Mouse (Mus musculus) heart, embryonic 13.5 days (tissue): Measurements from ENCODE around the gene Psen2. TPM values are rescaled to one million over a fixed set of nuclear protein-coding genes. Genes with fewer than 3 reads are reported as not detected.

ENCODE experiments used
- ATAC-seq: fragments of 200-750 bp; cut with Nextera tagmentation; 2 replicates; pipeline ENCODE4 v1.8.0; 2017; ENCODE audit warnings: moderate TSS enrichment; ENCODE audit not compliant: insufficient number of reproducible peaks, low FRiP score, low TSS enrichment; ENCODE audit errors: extremely low read depth
- H3K27ac ChIP-seq: fragments of 300-500 bp; sonication (generic); replicated peaks from 2 replicates; pipeline ENCODE4 v1.5.1; 2015; ENCODE audit warnings: moderate library complexity, mild to moderate bottlenecking, inconsistent platforms
- H3K27me3 ChIP-seq: fragments of 300-500 bp; sonication (generic); replicated peaks from 2 replicates; pipeline ENCODE4 v1.6.1; 2015; ENCODE audit warnings: mild to moderate bottlenecking, inconsistent platforms
- H3K36me3 ChIP-seq: fragments of 300-500 bp; sonication (generic); 2 replicates; pipeline ENCODE4 v1.6.1; 2015; ENCODE audit warnings: mild to moderate bottlenecking, inconsistent platforms
- H3K4me1 ChIP-seq: fragments of 300-500 bp; sonication (generic); 2 replicates; pipeline ENCODE4 v1.6.1; 2015; ENCODE audit warnings: inconsistent platforms
- H3K4me2 ChIP-seq: fragments of 300-500 bp; sonication (generic); 2 replicates; pipeline ENCODE4 v1.6.1; 2015; ENCODE audit warnings: inconsistent platforms, mild to moderate bottlenecking, moderate library complexity
- H3K4me3 ChIP-seq: fragments of 300-500 bp; sonication (generic); 2 replicates; pipeline ENCODE4 v1.5.1; 2015; ENCODE audit warnings: moderate library complexity, mild to moderate bottlenecking, inconsistent platforms
- H3K9ac ChIP-seq: fragments of 300-500 bp; sonication (generic); 2 replicates; pipeline ENCODE4 v1.6.1; 2015; ENCODE audit warnings: inconsistent platforms, mild to moderate bottlenecking, moderate library complexity
- H3K9me3 ChIP-seq: fragments of 300-500 bp; sonication (generic); 2 replicates; pipeline ENCODE4 v1.6.1; 2016; ENCODE audit warnings: inconsistent platforms
- WGBS: fragments of 180-500 bp; shearing (Covaris S2); methylation state at CpG from one replicate; pipeline ENCODE4 v1.1.7; 2015; ENCODE audit warnings: mixed read lengths; 5-methylcytosine and 5-hydroxymethylcytosine counted together
- polyA plus RNA-seq: library from polyadenylated mRNA; unstranded; fragments of >200 nt; fragmentation: Nextera tagmentation; extraction: Ambion mirVana; gene quantifications from 2 replicates; pipeline ENCODE4 v1.2.1, GENCODE M21; 2015

The Psen2 gene
- polyA plus RNA-seq, 1 experiment from 2014 or later = 15.8 TPM

DNA sequence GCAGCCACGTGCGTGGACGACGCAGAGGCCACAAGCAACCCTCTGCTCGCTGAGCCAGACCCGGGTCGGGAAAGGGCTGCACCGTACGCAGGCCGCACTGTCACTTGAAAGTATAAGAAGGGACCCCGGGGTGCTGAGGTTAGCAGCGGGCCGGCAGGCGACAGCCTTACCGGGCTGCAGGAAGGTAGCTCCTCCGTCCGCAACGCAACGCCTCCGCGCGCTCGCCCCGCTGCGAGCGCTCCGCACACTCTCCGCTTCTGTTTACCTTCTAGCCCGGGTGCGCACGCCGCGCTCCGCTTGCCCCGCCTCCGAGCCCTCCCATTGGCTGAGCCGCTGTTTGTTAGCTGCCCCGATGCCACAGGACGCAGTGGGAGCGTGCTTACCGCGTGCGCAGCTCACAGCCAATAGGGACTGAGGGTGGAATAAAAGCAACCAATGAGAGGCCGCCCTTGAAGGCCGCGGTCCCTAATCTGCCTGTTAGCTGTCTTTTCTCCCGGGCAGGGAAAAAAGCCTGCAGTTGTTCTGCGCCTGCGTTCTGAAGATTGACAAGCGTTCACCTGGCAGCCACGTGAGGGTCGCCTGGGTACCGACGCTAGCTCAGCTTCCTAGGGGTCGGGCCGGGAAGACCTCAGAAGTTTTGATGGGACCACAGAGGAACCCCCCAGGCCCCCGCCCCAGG lies 67.4 kb downstream of the Psen2 start:
- peak overlapping the region; percentile 86 for H3K4me3 ChIP-seq
- H3K4me1 ChIP-seq = peaks cover 44% of the 10 kb centered on the region
- peak overlapping the region; percentile 98 for H3K4me2 ChIP-seq
- peak overlapping the region; percentile 82 for H3K9ac ChIP-seq
- H3K27me3 ChIP-seq = peaks cover 11% of the 10 kb centered on the region
- H3K9me3 ChIP-seq = no peaks in the 10 kb centered on the region
- WGBS = under 1% methylated on average over 57 of the region's 57 CpGs
- peak overlapping the region; percentile 81 for H3K27ac ChIP-seq
- H3K36me3 ChIP-seq = no peaks in the 10 kb centered on the region
- ATAC-seq = peak; percentile 99

DNA sequence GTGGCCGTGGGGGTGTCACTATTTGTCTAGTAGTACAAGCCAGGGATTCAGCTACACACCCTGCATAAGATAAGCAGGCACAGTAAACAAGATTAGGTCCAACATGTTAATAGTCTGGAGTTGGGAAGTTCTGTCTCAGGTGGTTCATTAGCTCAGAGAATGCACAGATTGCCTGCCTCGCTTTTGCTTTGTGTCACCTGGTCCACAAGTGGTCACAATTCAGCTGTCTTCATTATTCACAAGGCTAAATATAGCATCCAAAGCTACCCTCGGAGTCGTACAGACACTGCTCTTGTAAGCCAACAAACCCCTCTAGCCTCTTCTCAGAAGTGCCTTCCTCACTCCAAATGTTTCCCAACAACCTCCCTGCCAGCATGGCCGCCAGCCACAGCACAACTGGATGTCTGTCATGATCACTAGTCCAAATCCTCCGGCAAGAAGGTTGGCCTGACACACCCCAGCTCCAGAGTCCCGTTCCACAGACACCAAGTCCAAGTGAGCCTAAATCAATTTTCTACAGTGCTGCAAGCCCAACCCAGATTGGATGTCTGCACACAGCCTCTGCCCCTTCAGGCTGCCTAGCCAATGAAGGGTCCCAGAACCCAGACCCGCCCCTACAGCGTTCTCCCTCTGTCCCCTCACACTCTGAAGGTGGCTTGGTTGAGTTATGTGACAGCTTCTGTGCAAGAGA lies 68.3 kb downstream of the Psen2 start:
- Histone ChIP-seq H3K9me3 (no peaks in the 10 kb centered on the region), H3K36me3 (no peaks in the 10 kb centered on the region), H3K27ac (peak overlapping the region; percentile 81), H3K4me3 (peak overlapping the region; percentile 86), H3K4me2 (peak overlapping the region; percentile 98), H3K27me3 (peaks cover 11% of the 10 kb centered on the region), H3K9ac (peak overlapping the region; percentile 82), H3K4me1 (peaks cover 50% of the 10 kb centered on the region)
- no peak; the same call in 1 of the 2 replicates for ATAC-seq
- WGBS = 17% methylated on average over 9 of the region's 9 CpGs

DNA sequence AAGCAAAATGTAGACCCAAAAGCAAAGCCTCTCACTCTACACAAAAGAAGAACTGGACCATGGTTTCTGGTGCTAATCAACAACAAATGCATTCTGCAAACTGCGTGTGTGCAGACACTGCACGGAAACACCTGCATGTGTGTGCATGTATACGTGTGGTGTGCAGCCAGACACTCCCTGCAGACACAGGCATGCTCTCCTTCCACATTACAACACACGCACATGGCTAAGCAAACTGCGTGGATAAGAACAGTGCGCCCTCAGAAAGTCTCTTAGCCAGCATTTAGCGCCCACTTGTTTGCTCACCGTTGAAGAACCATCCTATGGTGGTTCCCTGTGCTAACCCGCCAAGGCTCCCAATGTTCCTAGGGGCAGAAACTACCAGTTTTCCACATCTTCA lies 69.2 kb downstream of the Psen2 start:
- peaks cover 11% of the 10 kb centered on the region for H3K27me3 ChIP-seq
- H3K9me3 ChIP-seq = no peaks in the 10 kb centered on the region
- H3K4me1 ChIP-seq = peaks cover 52% of the 10 kb centered on the region
- WGBS = 79% methylated on average over 9 of the region's 9 CpGs
- H3K4me3 ChIP-seq = peak overlapping the region; percentile 86
- H3K36me3 ChIP-seq = no peaks in the 10 kb centered on the region
- H3K4me2 ChIP-seq = peak overlapping the region; percentile 98
- peak overlapping the region; percentile 82 for H3K9ac ChIP-seq
- peak overlapping the region; percentile 81 for H3K27ac ChIP-seq
- ATAC-seq = no peak

DNA sequence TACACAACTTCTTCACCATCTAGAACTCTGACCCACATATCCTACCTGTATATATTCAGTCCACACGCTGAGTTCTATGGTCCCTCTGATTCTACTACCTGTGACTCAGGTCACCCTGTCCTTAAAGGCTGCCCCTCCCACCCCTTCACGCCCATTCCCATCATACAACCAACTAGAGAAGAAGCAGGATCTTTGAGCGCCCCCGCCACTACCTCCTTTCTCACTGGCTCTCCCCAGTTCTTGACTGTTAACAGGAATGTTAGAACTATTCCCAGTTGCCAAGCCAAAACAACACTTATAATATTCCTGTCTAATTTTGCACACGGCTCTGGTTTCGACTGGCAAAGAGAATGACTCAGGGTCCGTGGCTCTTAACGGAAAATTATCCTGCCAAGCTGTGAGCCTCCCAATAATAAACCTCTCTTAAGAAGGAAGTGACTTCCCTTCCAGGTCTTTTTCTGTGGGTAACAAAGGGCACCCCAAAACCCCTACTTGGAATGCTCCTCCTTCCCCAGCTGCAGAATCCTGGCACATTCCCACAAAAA lies 69.8 kb downstream of the Psen2 start:
- 68% methylated on average over 8 of the region's 8 CpGs for WGBS
- Histone ChIP-seq H3K27me3 (peaks cover 11% of the 10 kb centered on the region), H3K9me3 (no peaks in the 10 kb centered on the region), H3K36me3 (no peaks in the 10 kb centered on the region), H3K4me2 (0 out of 2 replicates have a peak overlapping the region, but pooled peaks have one; percentile 98), H3K27ac (no peak overlapping the region), H3K4me3 (no peak overlapping the region), H3K9ac (peak overlapping the region; percentile 12; the same call in 1 of the 2 replicates), H3K4me1 (peaks cover 56% of the 10 kb centered on the region)
- ATAC-seq = no peak

DNA sequence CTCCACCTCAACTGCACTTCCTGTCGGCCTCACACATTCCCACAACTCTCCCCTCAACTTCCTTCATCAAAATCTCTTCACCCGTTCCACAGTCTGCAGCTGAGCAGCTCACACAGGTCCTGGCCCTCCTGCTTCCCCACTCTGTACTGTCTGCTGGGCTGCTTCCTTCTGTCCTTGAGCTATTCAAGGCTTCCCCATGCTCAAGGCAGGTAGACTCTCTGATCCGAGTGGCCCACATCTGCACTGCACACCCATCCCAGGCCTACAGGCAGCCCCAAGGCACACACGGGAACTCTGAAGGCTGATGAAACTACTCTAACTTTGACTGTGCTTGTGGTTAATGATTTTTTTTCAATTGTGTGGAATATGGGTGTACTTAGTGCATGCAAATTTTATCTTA lies 70.4 kb downstream of the Psen2 start:
- Histone ChIP-seq H3K4me3 (no peak overlapping the region), H3K9ac (0 out of 2 replicates have a peak overlapping the region, but pooled peaks have one; percentile 42), H3K4me1 (peaks cover 57% of the 10 kb centered on the region), H3K27me3 (peaks cover 8% of the 10 kb centered on the region), H3K4me2 (no peak overlapping the region), H3K9me3 (no peaks in the 10 kb centered on the region), H3K36me3 (no peaks in the 10 kb centered on the region), H3K27ac (no peak overlapping the region)
- ATAC-seq = no peak
- 55% methylated on average over 4 of the region's 4 CpGs for WGBS

DNA sequence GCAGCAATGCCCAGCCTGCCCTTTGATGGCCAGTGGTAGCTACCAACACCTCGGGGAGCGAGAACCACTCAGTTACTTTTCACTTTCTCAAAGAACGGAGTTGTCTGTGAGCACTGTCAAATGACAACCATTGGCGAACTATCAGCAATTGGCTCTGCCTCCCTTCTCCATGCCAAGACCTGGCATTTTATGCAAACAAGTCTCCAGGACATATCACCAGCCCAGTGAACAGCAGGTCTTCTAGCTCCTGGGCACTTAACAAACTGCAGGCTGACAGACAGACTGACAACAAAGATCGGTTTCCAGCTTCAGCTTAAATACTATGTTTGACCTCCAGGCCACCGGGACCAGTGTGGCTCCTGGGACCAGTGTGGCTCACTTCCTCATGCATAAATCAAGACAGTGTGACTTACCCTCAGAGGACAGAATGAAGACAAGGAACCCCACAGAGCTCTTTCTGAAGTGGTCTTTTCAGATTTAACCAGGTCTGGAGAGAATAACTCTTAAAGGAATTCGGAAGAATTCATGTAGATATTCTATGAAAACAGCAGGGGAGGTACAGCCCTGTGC lies 71.5 kb downstream of the Psen2 start:
- Histone ChIP-seq H3K4me2 (no peak overlapping the region), H3K9ac (no peak overlapping the region), H3K9me3 (no peaks in the 10 kb centered on the region), H3K27me3 (peaks cover 8% of the 10 kb centered on the region), H3K4me1 (peaks cover 68% of the 10 kb centered on the region), H3K36me3 (no peaks in the 10 kb centered on the region), H3K4me3 (no peak overlapping the region), H3K27ac (no peak overlapping the region)
- 67% methylated on average over 7 of the region's 7 CpGs for WGBS
- no peak for ATAC-seq

DNA sequence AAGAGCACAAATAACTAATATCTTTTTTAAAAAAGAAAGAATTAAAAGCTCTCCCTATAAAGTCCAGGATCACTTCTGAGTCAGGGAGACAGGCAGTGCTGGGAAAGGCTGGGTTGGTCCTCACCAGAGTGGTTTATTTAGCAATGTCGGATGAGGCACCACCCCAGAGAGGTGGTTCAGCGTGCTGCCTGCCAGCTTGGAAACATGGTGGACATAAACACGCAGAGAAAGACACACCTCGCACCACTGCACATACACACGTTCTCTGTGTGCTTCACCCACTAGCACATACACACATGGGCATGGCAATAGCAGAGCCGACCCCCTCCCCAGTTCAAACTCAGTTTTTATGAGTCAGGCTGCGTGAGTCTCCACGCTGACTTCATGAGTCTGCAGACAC lies 72.1 kb downstream of the Psen2 start:
- no peak for ATAC-seq
- no peaks in the 10 kb centered on the region for H3K9me3 ChIP-seq
- H3K27me3 ChIP-seq = peaks cover 8% of the 10 kb centered on the region
- H3K4me2 ChIP-seq = no peak overlapping the region
- H3K36me3 ChIP-seq = no peaks in the 10 kb centered on the region
- WGBS = 73% methylated on average over 8 of the region's 8 CpGs
- H3K9ac ChIP-seq = no peak overlapping the region
- H3K4me1 ChIP-seq = peaks cover 70% of the 10 kb centered on the region
- H3K27ac ChIP-seq = no peak overlapping the region
- H3K4me3 ChIP-seq = no peak overlapping the region

DNA sequence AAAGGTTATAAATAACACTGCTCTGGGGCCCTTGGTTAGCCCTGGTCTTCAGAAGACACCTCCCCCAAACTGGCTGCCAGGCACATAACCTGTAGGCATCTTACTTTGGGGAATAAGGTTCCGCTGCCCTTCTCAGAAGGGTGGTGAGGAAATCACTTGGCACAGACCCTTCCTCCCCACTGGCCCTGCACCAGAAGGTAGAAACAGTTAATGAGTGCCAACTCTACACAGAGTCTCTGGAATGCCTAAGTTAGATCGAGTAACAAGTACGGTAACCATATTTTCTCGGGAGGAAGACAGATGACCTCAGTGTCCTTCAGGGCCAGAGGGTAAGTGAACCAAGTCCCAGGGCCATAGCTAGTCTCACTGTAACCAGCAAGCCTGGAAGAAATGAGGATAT lies 74.3 kb downstream of the Psen2 start:
- H3K27me3 ChIP-seq = peaks cover 5% of the 10 kb centered on the region; the same call in 1 of the 2 replicates
- no peaks in the 10 kb centered on the region for H3K9me3 ChIP-seq
- H3K27ac ChIP-seq = no peak overlapping the region
- no peak overlapping the region for H3K4me2 ChIP-seq
- no peak overlapping the region for H3K9ac ChIP-seq
- no peak overlapping the region for H3K4me3 ChIP-seq
- no peak for ATAC-seq
- peaks cover 72% of the 10 kb centered on the region for H3K4me1 ChIP-seq
- WGBS = 77% methylated on average over 4 of the region's 4 CpGs
- no peaks in the 10 kb centered on the region for H3K36me3 ChIP-seq

DNA sequence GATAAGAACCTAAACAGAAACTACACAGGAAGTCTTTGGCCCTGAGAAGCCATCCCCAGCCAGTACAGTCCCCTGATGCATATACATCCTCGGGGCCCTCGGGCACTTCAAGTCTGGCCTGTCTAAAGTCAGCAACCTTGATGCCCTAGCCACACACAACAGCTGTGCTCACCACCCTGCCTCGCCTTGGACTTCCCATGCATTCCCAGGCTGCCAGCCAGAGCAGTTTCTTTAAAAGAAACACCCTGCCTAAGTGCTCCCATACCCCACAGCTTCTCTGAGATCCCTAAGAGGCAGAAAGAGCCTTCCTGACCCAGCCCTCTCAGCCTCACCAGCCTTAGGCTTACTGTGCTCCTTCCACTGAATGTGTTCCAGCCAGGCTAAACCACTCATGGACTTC lies 76.9 kb downstream of the Psen2 start:
- H3K36me3 ChIP-seq = no peaks in the 10 kb centered on the region
- H3K27ac ChIP-seq = peak overlapping the region; percentile 77
- H3K4me2 ChIP-seq = no peak overlapping the region
- no peak overlapping the region for H3K4me3 ChIP-seq
- H3K27me3 ChIP-seq = no peaks in the 10 kb centered on the region
- ATAC-seq = no peak
- peaks cover 57% of the 10 kb centered on the region for H3K4me1 ChIP-seq
- 67% methylated on average over 3 of the region's 3 CpGs for WGBS
- 0 out of 2 replicates have a peak overlapping the region, but pooled peaks have one; percentile 19 for H3K9ac ChIP-seq
- H3K9me3 ChIP-seq = no peaks in the 10 kb centered on the region

DNA sequence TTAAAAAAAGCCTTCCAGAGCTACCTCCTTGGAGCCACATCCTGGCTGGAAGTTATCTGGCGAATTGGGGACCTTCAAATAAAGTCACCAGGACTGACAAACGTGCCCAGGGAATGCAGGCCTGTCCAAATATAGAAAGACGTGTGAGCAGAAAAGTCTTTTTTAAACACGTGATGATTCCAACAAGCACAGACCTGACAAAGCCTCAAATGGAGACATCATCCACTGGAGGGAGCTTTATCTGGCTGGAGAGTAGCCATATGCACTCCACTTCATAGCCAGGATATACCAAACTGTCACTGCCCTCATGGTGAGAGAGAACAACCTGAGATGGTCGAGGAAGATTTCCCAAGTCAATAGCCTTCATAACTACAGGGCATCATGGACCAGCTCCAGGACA lies 77.4 kb downstream of the Psen2 start:
- H3K4me3 ChIP-seq = no peak overlapping the region
- no peak overlapping the region for H3K4me2 ChIP-seq
- H3K4me1 ChIP-seq = peaks cover 52% of the 10 kb centered on the region
- ATAC-seq = no peak
- no peak overlapping the region for H3K9ac ChIP-seq
- no peaks in the 10 kb centered on the region for H3K27me3 ChIP-seq
- peak overlapping the region; percentile 77 for H3K27ac ChIP-seq
- no peaks in the 10 kb centered on the region for H3K9me3 ChIP-seq
- no peaks in the 10 kb centered on the region for H3K36me3 ChIP-seq
- 30% methylated on average over 5 of the region's 5 CpGs for WGBS

DNA sequence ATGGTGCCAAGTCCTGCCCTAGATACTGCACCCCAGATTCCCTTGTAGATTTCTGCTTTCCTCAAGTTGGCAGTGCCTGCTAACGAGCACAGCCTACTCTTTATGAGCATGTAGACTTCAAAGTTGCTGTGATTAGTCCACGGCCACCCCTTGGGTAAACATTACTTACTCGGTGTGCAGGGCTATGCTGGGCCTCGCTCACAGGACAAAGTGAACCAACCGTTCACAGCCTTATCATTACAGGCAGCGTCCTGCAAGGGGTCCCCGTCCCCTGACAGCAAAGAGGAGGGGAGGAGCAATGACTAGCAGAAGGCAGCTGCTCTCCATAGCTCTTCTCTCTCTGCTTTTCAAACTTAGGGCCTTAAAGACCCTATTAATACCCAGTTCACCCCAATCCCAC lies 78.5 kb downstream of the Psen2 start:
- Histone ChIP-seq H3K9ac (0 out of 2 replicates have a peak overlapping the region, but pooled peaks have one; percentile 12), H3K4me1 (peaks cover 54% of the 10 kb centered on the region), H3K27ac (peak overlapping the region; percentile 77), H3K27me3 (no peaks in the 10 kb centered on the region), H3K36me3 (no peaks in the 10 kb centered on the region), H3K4me2 (peak overlapping the region; percentile 16; the same call in 1 of the 2 replicates), H3K4me3 (no peak overlapping the region), H3K9me3 (no peaks in the 10 kb centered on the region)
- WGBS = 16% methylated on average over 7 of the region's 7 CpGs
- no peak for ATAC-seq
